Mouse (Mus musculus): ENCODE data around the gene Rps12-ps3.

GRCm38 (mm10) chr19:59316571-59316970, 5.5 kb upstream of the Rps12-ps3 start:
- TF ChIP-seq CTCF (IDR thresholded peaks at IDR 0.05; ENCODE audit: low read depth) (peak; percentile 57), EP300 (IDR thresholded peaks at IDR 0.05; ENCODE audit: low read depth) (no peak)

All from heart, postnatal 0 days (tissue).